In genomic region chr1:185329851-185330250, GRCm38 (mm10) we compare ENCODE assay signal across 1 mouse cellular context.
TF ChIP-seq lines count a peak whose summit lies in the region.

No protein-coding gene starts in this region.

TF ChIP-seq in MEL, 35 proteins besides CTCF, POLR2A, EP300 and RAD21 (continued from another document):
- TF ChIP-seq MXI1 (IDR thresholded peaks at IDR 0.05; ENCODE audit: low read depth, low read length), result no peak
- no peak for TF ChIP-seq POLR2AphosphoS5 (IDR thresholded peaks at IDR 0.05; ENCODE audit: borderline replicate concordance, low read depth, low read length)
- TF ChIP-seq USF1 (IDR thresholded peaks at IDR 0.05; ENCODE audit: low read depth, low read length), result no peak
- TF ChIP-seq E2F4 (IDR thresholded peaks at IDR 0.05; ENCODE audit: borderline replicate concordance, low read depth, low read length), result no peak
- no peak for TF ChIP-seq ETS1 (IDR thresholded peaks at IDR 0.05; ENCODE audit: low read depth, low read length)
- TF ChIP-seq NELFE (IDR thresholded peaks at IDR 0.05; ENCODE audit: low read depth, low read length), result no peak
